Mouse (Mus musculus) heart, embryonic 10.5 days (tissue): ENCODE measurements around the gene Phospho1. TPM values are rescaled to one million over a fixed set of nuclear protein-coding genes. Genes with fewer than 3 reads are reported as not detected.
A peak's percentile ranks its signal among the peaks of the same experiment; 100 is the strongest.

Source experiments
- DNase-seq: peaks from one replicate; pipeline ENCODE4 v3.0.0-alpha.2; 2017; ENCODE audit warnings: low spot score
- H3K27ac ChIP-seq: fragments of 300-500 bp; sonication (generic); 2 replicates; pipeline ENCODE4 v1.5.1; 2016; ENCODE audit warnings: mild to moderate bottlenecking
- H3K27me3 ChIP-seq: fragments of 300-500 bp; sonication (generic); 2 replicates; pipeline ENCODE4 v1.6.1; 2016; ENCODE audit warnings: mild to moderate bottlenecking; ENCODE audit not compliant: poor library complexity, insufficient read depth, severe bottlenecking
- H3K36me3 ChIP-seq: fragments of 300-500 bp; sonication (generic); 2 replicates; pipeline ENCODE4 v1.6.1; 2016; ENCODE audit warnings: mild to moderate bottlenecking, moderate library complexity
- H3K4me1 ChIP-seq: fragments of 300-500 bp; sonication (generic); 2 replicates; pipeline ENCODE4 v1.6.1; 2016; ENCODE audit warnings: mild to moderate bottlenecking
- H3K4me3 ChIP-seq: fragments of 300-500 bp; sonication (generic); 2 replicates; pipeline ENCODE4 v1.5.1; 2016; ENCODE audit warnings: mild to moderate bottlenecking, moderate library complexity
- H3K9me3 ChIP-seq: fragments of 300-500 bp; sonication (generic); 2 replicates; pipeline ENCODE4 v1.6.1; 2016; ENCODE audit warnings: mild to moderate bottlenecking, moderate library complexity
- WGBS: fragments of 180-500 bp; shearing (Covaris S2); methylation state at CpG from one replicate; pipeline ENCODE4 v1.1.7; 2016; 5-methylcytosine and 5-hydroxymethylcytosine counted together
- polyA plus RNA-seq: library from polyadenylated mRNA; unstranded; fragments of >200 nt; fragmentation: Nextera tagmentation; extraction: Ambion mirVana; gene quantifications from 2 replicates; pipeline ENCODE4 v1.2.1, GENCODE M21; 2016

Phospho1 gene
- polyA plus RNA-seq, 1 experiment from 2014 or later: 0.31 TPM

GRCm38 (mm10) chr11:95792950-95793509 lies 31.3 kb upstream of the Phospho1 start:
- H3K27me3 ChIP-seq: peaks cover 19% of the 10 kb centered on the region
- no peak for DNase-seq
- no peaks in the 10 kb centered on the region for H3K9me3 ChIP-seq
- H3K4me3 ChIP-seq: no peak overlapping the region
- H3K27ac ChIP-seq: no peak overlapping the region
- H3K4me1 ChIP-seq: peaks cover 40% of the 10 kb centered on the region
- H3K36me3 ChIP-seq: no peaks in the 10 kb centered on the region
- 59% methylated on average over 8 of the region's 8 CpGs for WGBS

- peaks cover 40% of the 10 kb centered on the region for H3K4me1 ChIP-seq
- 61% methylated on average over 5 of the region's 5 CpGs for WGBS
- no peaks in the 10 kb centered on the region for H3K36me3 ChIP-seq
- no peaks in the 10 kb centered on the region for H3K9me3 ChIP-seq
- H3K27ac ChIP-seq: peak overlapping the region; percentile 72
- no peak overlapping the region for H3K4me3 ChIP-seq
- peaks cover 31% of the 10 kb centered on the region for H3K27me3 ChIP-seq
- DNase-seq: no peak
Observed at GRCm38 (mm10) chr11:95794201-95794600, 30.1 kb upstream of the Phospho1 start.

GRCm38 (mm10) chr11:95795582-95795981 lies 28.7 kb upstream of the Phospho1 start:
- WGBS: 31% methylated on average over 5 of the region's 5 CpGs

GRCm38 (mm10) chr11:95805010-95805409 lies 19.3 kb upstream of the Phospho1 start:
- Histone ChIP-seq H3K36me3 (no peaks in the 10 kb centered on the region; the same call in 1 of the 2 replicates), H3K4me1 (peaks cover 7% of the 10 kb centered on the region), H3K27ac (peak overlapping the region; percentile 50; the same call in 1 of the 2 replicates), H3K4me3 (no peak overlapping the region), H3K9me3 (0 out of 2 replicates have a peak, but pooled peaks cover 6% of the 10 kb centered on the region), H3K27me3 (no peaks in the 10 kb centered on the region)
- 57% methylated on average over 5 of the region's 5 CpGs for WGBS
- DNase-seq: no peak

More at GRCm38 (mm10) chr11:95795582-95795981, 28.7 kb upstream of the Phospho1 start:
- peaks cover 31% of the 10 kb centered on the region for H3K27me3 ChIP-seq
- peaks cover 40% of the 10 kb centered on the region for H3K4me1 ChIP-seq
- H3K9me3 ChIP-seq: no peaks in the 10 kb centered on the region
- DNase-seq: no peak
- H3K36me3 ChIP-seq: no peaks in the 10 kb centered on the region
- no peak overlapping the region for H3K27ac ChIP-seq
- H3K4me3 ChIP-seq: no peak overlapping the region

- 17% methylated on average over 3 of the region's 3 CpGs for WGBS
- no peaks in the 10 kb centered on the region for H3K27me3 ChIP-seq
- 0 out of 2 replicates have a peak, but pooled peaks cover 6% of the 10 kb centered on the region for H3K9me3 ChIP-seq
- H3K4me1 ChIP-seq: peaks cover 7% of the 10 kb centered on the region
- peak overlapping the region; percentile 50; the same call in 1 of the 2 replicates for H3K27ac ChIP-seq
- no peak overlapping the region for H3K4me3 ChIP-seq
- no peaks in the 10 kb centered on the region; the same call in 1 of the 2 replicates for H3K36me3 ChIP-seq
- peak; percentile 81 for DNase-seq
Observed at GRCm38 (mm10) chr11:95805527-95805926, 18.8 kb upstream of the Phospho1 start.

- WGBS: 93% methylated on average over 5 of the region's 5 CpGs
- H3K9me3 ChIP-seq: 0 out of 2 replicates have a peak, but pooled peaks cover 6% of the 10 kb centered on the region
- DNase-seq: no peak
- H3K27ac ChIP-seq: peak overlapping the region; percentile 6
- H3K27me3 ChIP-seq: no peaks in the 10 kb centered on the region
- peaks cover 7% of the 10 kb centered on the region for H3K4me1 ChIP-seq
- no peaks in the 10 kb centered on the region; the same call in 1 of the 2 replicates for H3K36me3 ChIP-seq
- no peak overlapping the region for H3K4me3 ChIP-seq
Observed at GRCm38 (mm10) chr11:95807884-95808283, 16.4 kb upstream of the Phospho1 start.

GRCm38 (mm10) chr11:95808448-95809011 lies 15.8 kb upstream of the Phospho1 start:
- WGBS: 42% methylated on average over 5 of the region's 5 CpGs
- H3K4me1 ChIP-seq: peaks cover 7% of the 10 kb centered on the region
- no peaks in the 10 kb centered on the region; the same call in 1 of the 2 replicates for H3K36me3 ChIP-seq
- DNase-seq: peak; percentile 92
- peak overlapping the region; percentile 6 for H3K27ac ChIP-seq
- no peak overlapping the region for H3K4me3 ChIP-seq
- H3K27me3 ChIP-seq: no peaks in the 10 kb centered on the region
- 0 out of 2 replicates have a peak, but pooled peaks cover 6% of the 10 kb centered on the region for H3K9me3 ChIP-seq

- H3K9me3 ChIP-seq: 0 out of 2 replicates have a peak, but pooled peaks cover 6% of the 10 kb centered on the region
- no peak for DNase-seq
- H3K36me3 ChIP-seq: no peaks in the 10 kb centered on the region; the same call in 1 of the 2 replicates
- no peaks in the 10 kb centered on the region for H3K27me3 ChIP-seq
- H3K4me1 ChIP-seq: peaks cover 7% of the 10 kb centered on the region
- H3K4me3 ChIP-seq: no peak overlapping the region
- WGBS: 52% methylated on average over 5 of the region's 5 CpGs
- peak overlapping the region; percentile 26; the same call in 1 of the 2 replicates for H3K27ac ChIP-seq
Observed at GRCm38 (mm10) chr11:95809603-95810002, 14.7 kb upstream of the Phospho1 start.

- H3K27ac ChIP-seq: no peak overlapping the region
- no peaks in the 10 kb centered on the region for H3K27me3 ChIP-seq
- DNase-seq: no peak
- 60% methylated on average over 7 of the region's 7 CpGs for WGBS
- 0 out of 2 replicates have a peak, but pooled peaks cover 6% of the 10 kb centered on the region for H3K9me3 ChIP-seq
- no peaks in the 10 kb centered on the region; the same call in 1 of the 2 replicates for H3K4me1 ChIP-seq
- H3K4me3 ChIP-seq: no peak overlapping the region
- no peaks in the 10 kb centered on the region; the same call in 1 of the 2 replicates for H3K36me3 ChIP-seq
Observed at GRCm38 (mm10) chr11:95810828-95811227, 13.5 kb upstream of the Phospho1 start.

GRCm38 (mm10) chr11:95811741-95812140 lies 12.6 kb upstream of the Phospho1 start:
- no peaks in the 10 kb centered on the region; the same call in 1 of the 2 replicates for H3K36me3 ChIP-seq
- no peaks in the 10 kb centered on the region for H3K4me1 ChIP-seq
- no peak overlapping the region for H3K4me3 ChIP-seq
- 0 out of 2 replicates have a peak, but pooled peaks cover 6% of the 10 kb centered on the region for H3K9me3 ChIP-seq
- H3K27me3 ChIP-seq: no peaks in the 10 kb centered on the region
- H3K27ac ChIP-seq: no peak overlapping the region
- DNase-seq: no peak
- WGBS: 84% methylated on average over 6 of the region's 6 CpGs

- H3K27me3 ChIP-seq: no peaks in the 10 kb centered on the region
- 0 out of 2 replicates have a peak, but pooled peaks cover 6% of the 10 kb centered on the region for H3K9me3 ChIP-seq
- 75% methylated on average over 4 of the region's 4 CpGs for WGBS
- no peak for DNase-seq
- H3K36me3 ChIP-seq: no peaks in the 10 kb centered on the region; the same call in 1 of the 2 replicates
- H3K4me3 ChIP-seq: no peak overlapping the region
- no peaks in the 10 kb centered on the region for H3K4me1 ChIP-seq
- H3K27ac ChIP-seq: no peak overlapping the region
Observed at GRCm38 (mm10) chr11:95812224-95812623, 12.1 kb upstream of the Phospho1 start.

GRCm38 (mm10) chr11:95814101-95814500 lies 10.2 kb upstream of the Phospho1 start:
- H3K36me3 ChIP-seq: no peaks in the 10 kb centered on the region
- H3K27me3 ChIP-seq: no peaks in the 10 kb centered on the region
- no peaks in the 10 kb centered on the region for H3K4me1 ChIP-seq
- no peak for DNase-seq
- WGBS: 81% methylated on average over 2 of the region's 2 CpGs
- no peaks in the 10 kb centered on the region for H3K9me3 ChIP-seq
- no peak overlapping the region for H3K27ac ChIP-seq
- no peak overlapping the region for H3K4me3 ChIP-seq

GRCm38 (mm10) chr11:95814857-95815256 lies 9.4 kb upstream of the Phospho1 start:
- DNase-seq: no peak
- no peaks in the 10 kb centered on the region for H3K36me3 ChIP-seq
- no peaks in the 10 kb centered on the region for H3K9me3 ChIP-seq
- H3K27me3 ChIP-seq: no peaks in the 10 kb centered on the region
- no peak overlapping the region for H3K27ac ChIP-seq
- no peak overlapping the region for H3K4me3 ChIP-seq
- no peaks in the 10 kb centered on the region for H3K4me1 ChIP-seq
- 74% methylated on average over 5 of the region's 5 CpGs for WGBS
